Mouse (Mus musculus) liver, adult 2 months (tissue): ENCODE data around the gene Dmrta2. TPM values are rescaled to one million over a fixed set of nuclear protein-coding genes. Genes with fewer than 3 reads are reported as not detected.

Experiments
- DNase-seq: peaks from one replicate; pipeline ENCODE4 v3.0.0-alpha.2; 2011; ENCODE audit warnings: low read depth, low spot score; ENCODE audit errors: extremely low read depth
- H3K27ac ChIP-seq: fragments of 200-500 bp; replicated peaks from 2 replicates; pipeline ENCODE4 v1.5.1; 2012; ENCODE audit warnings: low read depth, mild to moderate bottlenecking, control low read depth, inconsistent platforms, low read length; ENCODE audit not compliant: insufficient read depth
- H3K27me3 ChIP-seq: fragments of 200-500 bp; 2 replicates; pipeline ENCODE4 v1.6.1; 2012; ENCODE audit warnings: mild to moderate bottlenecking, moderate library complexity, low read length, inconsistent platforms; ENCODE audit not compliant: control insufficient read depth, insufficient read depth
- H3K36me3 ChIP-seq: fragments of 200-500 bp; 2 replicates; pipeline ENCODE4 v1.6.1; 2012; ENCODE audit warnings: low read length, inconsistent platforms; ENCODE audit not compliant: control insufficient read depth, insufficient read depth
- H3K4me1 ChIP-seq: fragments of 200-500 bp; 2 replicates; pipeline ENCODE4 v1.6.1; 2011; ENCODE audit warnings: low read length; ENCODE audit not compliant: control insufficient read depth, insufficient read depth
- H3K4me3 ChIP-seq: fragments of 200-500 bp; 2 replicates; pipeline ENCODE4 v1.5.1; 2011; ENCODE audit warnings: low read depth, mild to moderate bottlenecking, control low read depth, low read length, moderate library complexity; ENCODE audit not compliant: insufficient read depth
- H3K79me2 ChIP-seq: fragments of 200-500 bp; 2 replicates; pipeline ENCODE4 v1.6.1; 2012; ENCODE audit warnings: inconsistent platforms, mild to moderate bottlenecking, low read length, moderate library complexity; ENCODE audit not compliant: control insufficient read depth, insufficient read depth
- H3K9ac ChIP-seq: fragments of 200-500 bp; 2 replicates; pipeline ENCODE4 v1.6.1; 2012; ENCODE audit warnings: low read depth, mild to moderate bottlenecking, control low read depth, inconsistent platforms, low read length
- CTCF ChIP-seq: fragments of 200-500 bp; IDR thresholded peaks from 2 replicates; pipeline ENCODE4 v1.5.1; 2011; ENCODE audit warnings: low read depth, low read length, control low read depth
- POLR2A ChIP-seq: fragments of 200-500 bp; IDR thresholded peaks from 2 replicates; pipeline ENCODE4 v1.6.1; 2011; ENCODE audit warnings: low read length, control low read depth; ENCODE audit not compliant: insufficient read depth; ENCODE audit errors: extremely low read depth
- WGBS: fragments of 180-500 bp; shearing (Covaris S2); methylation state at CpG from one replicate; pipeline ENCODE4 v1.1.7; 2018; 5-methylcytosine and 5-hydroxymethylcytosine counted together
- polyA plus RNA-seq: library from polyadenylated mRNA; depleted of rRNA; stranded (reverse); fragments of >200 nt; gene quantifications from 2 replicates; pipeline ENCODE4 v1.2.3, GENCODE M21; 2012
- total RNA-seq: library from RNA; depleted of rRNA; stranded (reverse); fragments of >200 nt; gene quantifications from 2 replicates; pipeline ENCODE4 v1.2.3, GENCODE M21; 2014

The Dmrta2 gene
- total and polyA plus RNA-seq, 2 experiments = 0.02 TPM; not detected in 1

DNA sequence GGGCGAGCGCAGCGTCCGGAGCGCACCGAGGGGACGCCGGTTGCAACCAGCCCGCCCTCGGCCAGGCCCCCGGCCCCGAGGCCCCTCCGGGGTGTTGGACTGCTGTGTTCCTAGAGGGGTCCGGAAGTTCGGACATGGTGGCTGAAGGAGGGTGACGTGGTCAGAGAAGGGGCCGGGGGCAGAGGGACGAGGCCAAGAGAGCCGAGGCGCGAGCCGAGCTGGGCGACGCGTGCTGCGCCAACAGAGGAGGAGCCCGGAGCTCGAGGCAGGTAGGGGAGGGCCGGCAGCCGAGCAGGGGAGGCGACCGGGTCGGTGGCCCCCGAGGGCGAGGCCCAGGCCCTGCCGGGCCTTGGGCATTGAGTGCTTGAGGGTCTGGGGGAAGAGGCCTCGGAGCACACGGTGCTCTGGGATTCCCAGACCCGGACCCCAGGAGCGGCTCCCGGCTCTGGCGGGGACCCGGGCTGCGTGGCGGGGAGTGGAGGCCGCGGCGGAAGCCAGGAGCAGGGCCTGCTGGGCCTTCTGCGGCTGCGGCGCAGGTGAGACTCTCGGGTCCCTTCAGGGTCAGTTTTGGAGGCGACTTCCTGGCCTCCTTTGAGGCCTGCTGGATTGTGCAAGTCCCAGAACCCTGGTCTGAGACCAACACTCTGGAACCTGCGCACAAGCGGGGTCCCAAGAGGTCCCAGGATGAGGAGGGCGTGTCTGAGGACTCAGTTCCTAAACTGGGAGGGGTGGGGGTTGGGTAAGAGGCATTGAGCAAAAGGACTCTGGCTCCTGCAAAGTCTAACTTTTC is 410 bp downstream of the Dmrta2 start:
- DNase-seq = no peak
- 3% methylated on average over 56 of the region's 56 CpGs for WGBS
- Histone ChIP-seq H3K27ac (no peak overlapping the region), H3K36me3 (no peaks in the 10 kb centered on the region), H3K79me2 (no peaks in the 10 kb centered on the region), H3K4me1 (no peaks in the 10 kb centered on the region; the same call in 1 of the 2 replicates), H3K9ac (no peak overlapping the region), H3K27me3 (peaks cover 43% of the 10 kb centered on the region), H3K4me3 (no peak overlapping the region)
- TF ChIP-seq CTCF = no peak
- no peak for TF ChIP-seq POLR2A

DNA sequence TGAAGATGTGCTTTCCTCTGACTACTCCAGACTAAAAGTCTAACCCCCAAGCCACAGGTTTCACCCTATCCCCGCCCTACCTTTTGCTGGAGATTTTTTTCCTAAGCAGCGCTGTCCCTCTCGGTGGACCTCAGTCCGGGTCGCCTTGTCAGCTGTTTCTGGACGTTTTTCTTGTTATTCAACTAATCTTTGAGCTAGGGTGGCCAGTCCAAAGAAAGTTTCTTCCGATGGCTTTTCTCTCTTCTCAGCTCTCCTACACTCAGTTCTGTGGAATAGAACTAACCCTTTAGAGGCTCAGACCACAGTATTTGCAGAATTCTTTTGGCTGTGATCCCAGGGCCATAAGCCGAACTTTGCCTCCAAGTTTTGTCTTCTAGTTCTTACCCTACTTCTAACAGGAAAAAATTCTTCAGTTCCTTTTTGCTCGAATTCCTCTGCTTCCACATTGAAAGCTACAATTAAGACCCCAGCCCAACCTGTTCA is 1.0 kb downstream of the Dmrta2 start:
- no peak for DNase-seq
- Histone ChIP-seq H3K4me3 (no peak overlapping the region), H3K36me3 (no peaks in the 10 kb centered on the region), H3K79me2 (no peaks in the 10 kb centered on the region), H3K9ac (no peak overlapping the region), H3K27me3 (peaks cover 48% of the 10 kb centered on the region), H3K4me1 (no peaks in the 10 kb centered on the region; the same call in 1 of the 2 replicates), H3K27ac (no peak overlapping the region)
- no peak for TF ChIP-seq POLR2A
- TF ChIP-seq CTCF = no peak
- WGBS = 3% methylated on average over 9 of the region's 9 CpGs

DNA sequence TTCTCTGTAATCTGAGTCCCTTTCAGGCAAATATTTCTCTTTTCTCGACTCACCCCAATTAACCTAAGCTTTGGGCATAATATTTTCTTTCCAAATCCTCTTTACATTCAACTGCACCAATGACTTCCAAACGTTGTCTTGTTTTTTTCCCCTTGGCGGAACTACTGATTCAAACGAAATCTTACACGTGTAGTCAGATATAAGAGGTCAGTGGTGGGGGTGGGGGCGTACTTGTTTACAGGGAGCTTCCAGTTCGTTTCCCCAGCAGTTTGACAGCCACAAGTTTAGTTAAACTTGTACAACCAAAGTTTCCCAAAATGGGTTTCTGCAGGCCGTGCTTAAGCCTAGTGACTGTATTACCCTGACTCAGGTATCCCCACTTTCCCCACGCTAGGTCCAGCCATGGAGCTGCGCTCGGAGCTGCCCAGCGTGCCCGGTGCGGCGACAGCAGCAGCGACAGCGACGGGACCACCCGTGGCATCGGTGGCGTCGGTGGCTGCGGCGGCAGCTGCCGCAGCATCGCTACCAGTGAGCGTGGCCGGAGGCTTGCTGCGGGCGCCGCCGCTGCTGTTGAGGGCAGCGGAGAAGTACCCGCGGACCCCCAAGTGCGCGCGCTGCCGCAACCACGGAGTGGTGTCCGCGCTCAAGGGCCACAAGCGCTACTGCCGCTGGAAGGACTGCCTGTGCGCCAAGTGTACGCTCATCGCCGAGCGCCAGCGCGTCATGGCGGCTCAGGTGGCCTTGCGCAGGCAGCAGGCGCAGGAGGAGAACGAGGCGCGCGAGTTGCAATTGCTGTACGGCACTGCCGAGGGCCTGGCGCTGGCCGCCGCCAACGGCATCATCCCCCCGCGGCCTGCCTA is 1.8 kb downstream of the Dmrta2 start:
- no peak for DNase-seq
- peaks cover 53% of the 10 kb centered on the region for H3K27me3 ChIP-seq
- no peaks in the 10 kb centered on the region; the same call in 1 of the 2 replicates for H3K4me1 ChIP-seq
- no peak overlapping the region for H3K9ac ChIP-seq
- no peaks in the 10 kb centered on the region for H3K36me3 ChIP-seq
- no peak overlapping the region for H3K27ac ChIP-seq
- TF ChIP-seq POLR2A (no peak), CTCF (no peak)
- H3K4me3 ChIP-seq = no peak overlapping the region
- WGBS = 3% methylated on average over 66 of the region's 66 CpGs
- no peaks in the 10 kb centered on the region for H3K79me2 ChIP-seq

DNA sequence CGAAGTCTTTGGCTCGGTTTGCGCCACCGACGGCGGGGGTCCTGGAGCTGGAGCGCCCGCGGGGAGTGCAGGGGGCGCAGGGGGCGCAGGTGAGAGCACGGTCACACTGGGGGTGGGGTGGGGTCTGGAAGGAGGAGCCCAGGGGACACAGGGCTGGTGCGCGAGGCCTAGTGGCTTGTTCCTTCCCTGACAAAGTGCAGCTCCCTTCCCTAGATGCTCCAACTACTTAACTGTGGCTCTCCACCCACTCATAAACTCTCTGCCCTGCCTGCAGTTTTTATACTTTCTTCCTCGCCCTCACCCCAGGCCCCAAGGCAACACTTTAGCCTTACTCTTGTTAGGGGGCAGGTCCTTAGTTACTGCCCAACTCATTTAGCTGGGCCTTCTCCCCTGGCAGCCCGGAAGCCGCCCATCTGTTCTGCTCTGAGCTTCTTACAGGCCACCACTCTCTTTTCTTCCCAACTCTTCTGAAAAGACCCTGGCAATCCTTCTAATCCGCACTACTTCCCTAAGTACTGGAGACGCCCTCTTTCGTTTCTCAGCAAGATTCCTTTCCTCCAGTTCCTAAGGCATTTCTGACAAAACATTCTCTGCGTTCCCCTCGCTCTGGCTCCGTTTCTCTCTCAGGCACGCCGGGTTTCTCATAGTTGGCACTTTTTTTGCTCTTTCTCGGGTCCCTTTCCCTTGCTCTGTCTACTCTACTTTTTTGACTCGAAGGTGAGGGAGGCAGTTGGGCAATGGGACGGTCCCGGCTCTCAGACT is 2.6 kb downstream of the Dmrta2 start:
- 9% methylated on average over 29 of the region's 29 CpGs for WGBS
- no peaks in the 10 kb centered on the region; the same call in 1 of the 2 replicates for H3K4me1 ChIP-seq
- TF ChIP-seq POLR2A (no peak), CTCF (no peak)
- H3K27ac ChIP-seq = no peak overlapping the region
- H3K4me3 ChIP-seq = no peak overlapping the region
- no peaks in the 10 kb centered on the region for H3K36me3 ChIP-seq
- peaks cover 58% of the 10 kb centered on the region for H3K27me3 ChIP-seq
- no peak overlapping the region for H3K9ac ChIP-seq
- no peak for DNase-seq
- H3K79me2 ChIP-seq = no peaks in the 10 kb centered on the region

DNA sequence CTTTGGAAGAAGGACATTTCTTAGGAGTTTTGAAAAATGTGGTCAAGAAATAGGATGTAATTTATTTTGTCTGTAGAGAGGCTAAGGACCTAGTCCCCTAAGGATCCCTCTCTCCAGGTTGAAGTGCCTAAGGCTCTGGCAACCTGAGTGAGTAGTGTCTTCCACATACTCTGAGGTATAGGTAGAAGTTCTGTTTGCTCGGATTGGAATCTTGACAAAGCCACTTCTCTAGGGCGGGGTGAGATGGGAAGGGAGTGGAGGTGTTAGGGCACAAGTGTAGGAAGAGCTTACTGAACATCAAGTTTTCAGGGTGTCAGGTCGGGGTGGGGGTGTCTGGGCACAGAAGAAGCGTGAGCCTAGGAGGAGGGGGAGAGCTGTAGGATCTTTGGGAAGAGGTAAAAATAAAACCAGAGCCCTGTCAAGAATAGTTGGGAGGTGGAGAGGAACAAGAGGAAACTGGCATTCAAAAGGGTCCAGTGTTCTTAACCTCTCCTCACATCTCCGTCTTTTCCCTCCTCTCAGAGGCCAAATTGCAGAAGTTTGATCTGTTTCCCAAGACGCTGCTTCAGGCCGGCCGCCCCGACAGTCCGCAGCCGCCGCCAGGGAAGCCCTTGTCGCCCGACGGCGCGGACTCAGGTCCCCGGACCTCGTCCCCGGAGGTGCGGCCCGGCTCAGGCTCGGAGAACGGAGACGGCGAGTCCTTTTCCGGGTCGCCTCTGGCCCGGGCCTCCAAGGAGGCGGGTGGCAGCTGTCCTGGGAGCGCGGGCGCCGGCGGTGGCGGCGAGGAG is 3.4 kb downstream of the Dmrta2 start:
- no peaks in the 10 kb centered on the region for H3K36me3 ChIP-seq
- no peak for DNase-seq
- no peaks in the 10 kb centered on the region for H3K79me2 ChIP-seq
- WGBS = 4% methylated on average over 37 of the region's 37 CpGs
- H3K9ac ChIP-seq = no peak overlapping the region
- TF ChIP-seq CTCF = no peak
- peaks cover 64% of the 10 kb centered on the region for H3K27me3 ChIP-seq
- H3K4me3 ChIP-seq = no peak overlapping the region
- no peak overlapping the region for H3K27ac ChIP-seq
- no peaks in the 10 kb centered on the region; the same call in none of the 2 replicates for H3K4me1 ChIP-seq
